Comparison of ENCODE assay signal across 33 mouse cellular contexts in the genomic region with DNA sequence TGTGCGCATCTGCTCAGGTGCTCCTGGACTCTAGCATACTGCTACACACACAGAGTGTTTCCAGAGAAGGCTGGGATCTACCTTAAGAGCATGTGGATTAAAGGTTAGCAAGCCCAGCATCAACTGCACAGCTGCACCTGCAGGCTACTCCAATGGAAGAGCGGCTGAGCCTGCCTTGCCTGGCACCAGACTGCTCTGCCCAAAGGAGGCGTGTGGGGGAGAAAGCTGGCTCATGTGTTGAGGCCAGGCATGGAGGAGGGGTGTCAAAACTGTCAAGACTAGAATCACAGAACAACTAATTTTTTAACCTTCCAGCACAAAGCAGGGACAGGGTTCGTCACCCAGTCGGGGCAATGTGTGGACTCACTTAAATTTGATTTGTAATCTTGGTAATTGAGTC. TPM values are rescaled to one million over a fixed set of nuclear protein-coding genes. Genes with fewer than 3 reads are reported as not detected.
DNase-seq lines count a peak whose midpoint lies in the region; ATAC-seq and TF ChIP-seq lines count a peak whose summit lies in the region.
"Had no signal": no experiment of that assay in that cellular context is flagged by ENCODE, and none has a peak within 500 bp of the region (broad histone marks: within the 10 kb centered on the region; RNA-seq: fewer than 3 reads in every experiment).

No protein-coding gene starts in this region.

- no peaks in the 10 kb centered on the region for H3K27me3 ChIP-seq in liver, postnatal 0 days (ENCODE audit: insufficient read depth, low read length)
- H3K27me3 ChIP-seq in liver, embryonic 12.5 days (replicated peaks) = no peaks in the 10 kb centered on the region
- H3K27me3 ChIP-seq in embryonic facial prominence, embryonic 10.5 days (replicated peaks; ENCODE audit: low read depth, poor library complexity, severe bottlenecking) = no peaks in the 10 kb centered on the region
- H3K27me3 ChIP-seq: embryonic facial prominence, embryonic 13.5 days; forebrain, embryonic 12.5 days; forebrain, embryonic 15.5 days; heart, embryonic 12.5 days; heart, embryonic 15.5 days had no signal

- no peak overlapping the region for H3K4me3 ChIP-seq in liver, postnatal 0 days (ENCODE audit: low read depth, low read length)
- H3K4me3 ChIP-seq in liver, embryonic 12.5 days = no peak overlapping the region
- H3K4me3 ChIP-seq in embryonic facial prominence, embryonic 10.5 days = no peak overlapping the region
- H3K4me3 ChIP-seq: embryonic facial prominence, embryonic 13.5 days; erythroblast, embryonic 14.5 days; forebrain, embryonic 12.5 days; forebrain, embryonic 15.5 days; heart, embryonic 12.5 days; heart, embryonic 15.5 days; hindbrain, embryonic 10.5 days; hindbrain, embryonic 13.5 days had no signal

- DNase-seq in heart, adult 11 months = peak; percentile 66
- no peak for DNase-seq in heart, adult 8-10 months (ENCODE audit: low spot score)
- DNase-seq in liver, postnatal 0 days = peak; percentile 3
- DNase-seq in testis, postnatal 10 days (ENCODE audit: low spot score) = peak; percentile 34
- no peak for DNase-seq in testis, postnatal 14 days (ENCODE audit: low spot score)
- peak; percentile 6 for DNase-seq in embryonic facial prominence, embryonic 10.5 days (ENCODE audit: low spot score)
- DNase-seq in layer of hippocampus, adult 11-12 months (ENCODE audit: low spot score) = no peak
- DNase-seq: adrenal gland, adult 8-10 months; adrenal gland, postnatal 25 days; cerebellum, adult 18-20 months; cerebellum, adult 9-10 months; cerebellum, postnatal 25 days; gastrocnemius, postnatal 10 days; gastrocnemius, postnatal 36 days; heart, postnatal 10 days; heart, postnatal 36 days had no signal

- H3K9ac ChIP-seq in liver, postnatal 0 days (replicated peaks) = no peak overlapping the region
- H3K9ac ChIP-seq in liver, embryonic 12.5 days = no peak overlapping the region
- H3K9ac ChIP-seq: embryonic facial prominence, embryonic 13.5 days; forebrain, embryonic 12.5 days; forebrain, embryonic 15.5 days; heart, embryonic 12.5 days; heart, embryonic 15.5 days; hindbrain, embryonic 13.5 days had no signal

- no peak for TF ChIP-seq EP300 in liver, postnatal 0 days (IDR thresholded peaks at IDR 0.05; ENCODE audit: low read depth)

- no peaks in the 10 kb centered on the region for H3K4me1 ChIP-seq in liver, postnatal 0 days (ENCODE audit: insufficient read depth)
- H3K4me1 ChIP-seq in liver, embryonic 12.5 days = no peaks in the 10 kb centered on the region
- 0 out of 2 replicates have a peak, but pooled peaks cover 3% of the 10 kb centered on the region for H3K4me1 ChIP-seq in embryonic facial prominence, embryonic 10.5 days
- H3K4me1 ChIP-seq: forebrain, embryonic 12.5 days; forebrain, embryonic 15.5 days; heart, embryonic 12.5 days; heart, embryonic 15.5 days; hindbrain, embryonic 10.5 days had no signal

- no peak for ATAC-seq in liver, postnatal 0 days
- no peak for ATAC-seq in liver, embryonic 12.5 days
- ATAC-seq: activated CD4-positive, CD25-positive, alpha-beta regulatory T cell, adult 4 months; CD4-positive, CD25-positive, alpha-beta regulatory T cell, adult 4 months; forebrain, embryonic 15.5 days; hindbrain, embryonic 16.5 days had no signal

- no peak overlapping the region for H3K27ac ChIP-seq in liver, postnatal 0 days (ENCODE audit: low read depth)
- H3K27ac ChIP-seq in liver, embryonic 12.5 days = no peak overlapping the region
- no peak overlapping the region for H3K27ac ChIP-seq in embryonic facial prominence, embryonic 10.5 days (replicated peaks)
- H3K27ac ChIP-seq: embryonic facial prominence, embryonic 13.5 days; forebrain, embryonic 12.5 days; forebrain, embryonic 15.5 days; heart, embryonic 15.5 days; hindbrain, embryonic 10.5 days; hindbrain, embryonic 13.5 days had no signal

- no peak overlapping the region for H3K4me2 ChIP-seq in liver, postnatal 0 days (ENCODE audit: low read depth, low read length)
- H3K4me2 ChIP-seq in liver, embryonic 12.5 days = no peak overlapping the region
- H3K4me2 ChIP-seq: embryonic facial prominence, embryonic 13.5 days; forebrain, embryonic 12.5 days; forebrain, embryonic 15.5 days; heart, embryonic 12.5 days; heart, embryonic 15.5 days; hindbrain, embryonic 13.5 days had no signal

- peaks cover under 1% of the 10 kb centered on the region; the same call in 1 of the 2 replicates for H3K9me3 ChIP-seq in liver, postnatal 0 days (ENCODE audit: low read length)
- no peaks in the 10 kb centered on the region for H3K9me3 ChIP-seq in liver, embryonic 12.5 days (replicated peaks)
- no peaks in the 10 kb centered on the region; the same call in 1 of the 2 replicates for H3K9me3 ChIP-seq in embryonic facial prominence, embryonic 10.5 days
- H3K9me3 ChIP-seq: embryonic facial prominence, embryonic 13.5 days; forebrain, embryonic 15.5 days; heart, embryonic 15.5 days; hindbrain, embryonic 13.5 days had no signal

- no peak for TF ChIP-seq CTCF in liver, postnatal 0 days (IDR thresholded peaks at IDR 0.05; ENCODE audit: low read depth)

- H3K36me3 ChIP-seq in liver, postnatal 0 days (replicated peaks; ENCODE audit: insufficient read depth, low read length) = no peaks in the 10 kb centered on the region
- no peaks in the 10 kb centered on the region for H3K36me3 ChIP-seq in liver, embryonic 12.5 days
- no peaks in the 10 kb centered on the region for H3K36me3 ChIP-seq in embryonic facial prominence, embryonic 10.5 days (replicated peaks)
- H3K36me3 ChIP-seq: embryonic facial prominence, embryonic 13.5 days; forebrain, embryonic 12.5 days; forebrain, embryonic 15.5 days; heart, embryonic 12.5 days; heart, embryonic 15.5 days; hindbrain, embryonic 10.5 days; hindbrain, embryonic 13.5 days had no signal

- 84% methylated on average over 5 of the region's 5 CpGs for WGBS in liver, postnatal 0 days (ENCODE audit: insufficient replicate concordance)
- 76% methylated on average over 5 of the region's 5 CpGs for WGBS in liver, embryonic 12.5 days (ENCODE audit: insufficient replicate concordance)
- 85% methylated on average over 5 of the region's 5 CpGs for WGBS in embryonic facial prominence, embryonic 10.5 days

RNA-seq across cellular contexts. Expression of a gene that starts 23.9 kb away (rescaled TPM):
- not detected for total RNA-seq in heart, adult 8-10 months (2022)
- not detected in 2 replicates for polyA plus RNA-seq in liver, postnatal 0 days (2015; fragmentation: Nextera tagmentation; extraction: Ambion mirVana)
- not detected in 2 replicates for polyA plus RNA-seq in liver, embryonic 12.5 days (2016; fragmentation: Nextera tagmentation; extraction: Ambion mirVana)
- not detected in 2 replicates for polyA plus RNA-seq in embryonic facial prominence, embryonic 10.5 days (2016; fragmentation: Nextera tagmentation; extraction: Ambion mirVana)
- total RNA-seq: adrenal gland, adult 8-10 months; adrenal gland, postnatal 25 days; common myeloid progenitor, adult 5-6 weeks; gastrocnemius, adult 18-20 months; gastrocnemius, postnatal 10 days; gastrocnemius, postnatal 36 days; granulocyte monocyte progenitor cell, adult 5-6 weeks; heart, postnatal 10 days; heart, postnatal 36 days; MEL had no signal
- polyA plus RNA-seq: activated CD4-positive, CD25-positive, alpha-beta regulatory T cell, adult 4 months; C2C12; CD4-positive, CD25-positive, alpha-beta regulatory T cell, adult 4 months; embryonic facial prominence, embryonic 13.5 days; erythroblast, embryonic 14.5 days; forebrain, embryonic 12.5 days; heart, embryonic 12.5 days; heart, embryonic 15.5 days had no signal

RNA-seq across cellular contexts. Expression of a gene that starts 52.6 kb away (rescaled TPM):
- total RNA-seq in heart, adult 8-10 months (2022) = under 1 TPM in 1 of 4 experiments, not detected in 3; 0.19 TPM
- not detected in 2 replicates for polyA plus RNA-seq in liver, postnatal 0 days (2015; fragmentation: Nextera tagmentation; extraction: Ambion mirVana)
- 0.05 TPM in 1 of 2 replicates, not detected in the other for polyA plus RNA-seq in liver, embryonic 12.5 days (2016; fragmentation: Nextera tagmentation; extraction: Ambion mirVana)
- polyA plus RNA-seq in embryonic facial prominence, embryonic 10.5 days (2016; fragmentation: Nextera tagmentation; extraction: Ambion mirVana) = 0.45 and 2.2 TPM in 2 replicates
- total RNA-seq: adrenal gland, adult 8-10 months; adrenal gland, postnatal 25 days; common myeloid progenitor, adult 5-6 weeks; gastrocnemius, adult 18-20 months; gastrocnemius, postnatal 10 days; gastrocnemius, postnatal 36 days; granulocyte monocyte progenitor cell, adult 5-6 weeks; heart, postnatal 10 days; MEL had no signal
- polyA plus RNA-seq: activated CD4-positive, CD25-positive, alpha-beta regulatory T cell, adult 4 months; C2C12; CD4-positive, CD25-positive, alpha-beta regulatory T cell, adult 4 months; erythroblast, embryonic 14.5 days had no signal

RNA-seq across cellular contexts. Expression of a gene that starts 53.7 kb away (rescaled TPM):
- not detected for total RNA-seq in heart, adult 8-10 months (2022)
- not detected in 2 replicates for polyA plus RNA-seq in liver, postnatal 0 days (2015; fragmentation: Nextera tagmentation; extraction: Ambion mirVana)
- polyA plus RNA-seq in liver, embryonic 12.5 days (2016; fragmentation: Nextera tagmentation; extraction: Ambion mirVana) = not detected in 2 replicates
- 0.36 and 0.39 TPM in 2 replicates for polyA plus RNA-seq in embryonic facial prominence, embryonic 10.5 days (2016; fragmentation: Nextera tagmentation; extraction: Ambion mirVana)
- total RNA-seq: adrenal gland, adult 8-10 months; adrenal gland, postnatal 25 days; common myeloid progenitor, adult 5-6 weeks; gastrocnemius, adult 18-20 months; gastrocnemius, postnatal 10 days; gastrocnemius, postnatal 36 days; granulocyte monocyte progenitor cell, adult 5-6 weeks; heart, postnatal 10 days; heart, postnatal 36 days; MEL had no signal
- polyA plus RNA-seq: activated CD4-positive, CD25-positive, alpha-beta regulatory T cell, adult 4 months; C2C12; CD4-positive, CD25-positive, alpha-beta regulatory T cell, adult 4 months; erythroblast, embryonic 14.5 days; heart, embryonic 12.5 days; heart, embryonic 15.5 days had no signal

Comparison
In these comparisons a context has a peak if more than half of its experiments do, and no peak if none do; other contexts are left out.
1. DNase-seq: peak in heart, adult 11 months (single experiment), liver, postnatal 0 days (single experiment), testis, postnatal 10 days (single experiment) and embryonic facial prominence, embryonic 10.5 days (single experiment); none in heart, adult 8-10 months (single experiment), testis, postnatal 14 days (single experiment) and layer of hippocampus, adult 11-12 months (single experiment).